Mouse (Mus musculus): ENCODE measurements around the gene Zbp1. TPM values are rescaled to one million over a fixed set of nuclear protein-coding genes. Genes with fewer than 3 reads are reported as not detected.

Zbp1 gene
- total RNA-seq (2021), result under 1 TPM; 0.31 to 0.44 TPM
- long read RNA-seq, experiment 1, result 0 reads
- long read RNA-seq, experiment 2, result 0 reads

DNA sequence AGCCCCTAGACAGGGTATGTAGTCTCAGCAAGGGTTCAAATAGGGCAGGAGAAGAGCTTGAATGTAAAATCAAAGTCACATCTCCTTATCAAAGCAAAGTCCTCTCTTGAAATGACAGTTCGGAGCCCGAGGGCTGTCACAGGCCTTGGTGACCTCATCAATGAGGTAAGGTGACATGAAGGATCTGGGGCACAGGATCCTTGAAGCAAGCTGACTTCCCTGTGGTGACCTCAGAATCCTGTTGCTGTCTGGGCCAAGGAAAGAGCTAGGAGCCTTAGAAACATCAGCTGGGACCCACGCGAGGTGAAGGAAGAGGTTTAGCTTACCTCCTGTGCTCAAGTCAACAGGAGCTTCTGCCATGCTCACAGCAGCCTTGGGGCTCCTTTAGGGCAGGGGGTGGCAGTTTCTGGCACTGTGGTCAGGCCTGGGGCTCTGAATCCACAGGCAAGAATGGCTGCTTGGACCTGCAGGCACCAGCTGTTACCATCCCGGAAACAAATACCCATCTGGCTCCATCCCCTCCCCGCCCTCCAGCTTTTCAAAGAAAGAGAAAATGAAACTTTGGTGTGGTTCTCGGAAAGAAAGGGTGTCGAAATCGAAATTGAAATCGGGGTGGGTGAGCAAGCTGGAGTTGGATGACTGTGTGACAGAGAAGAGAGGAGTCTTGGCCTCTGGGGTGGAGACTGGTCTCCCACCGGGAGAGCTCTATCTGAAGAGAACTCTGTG, at the start of gene Zbp1:
Gene Zbp1 (minus strand): TSS at position 508 of the 726 bp plus-strand sequence.
- no peak for DNase-seq

DNA sequence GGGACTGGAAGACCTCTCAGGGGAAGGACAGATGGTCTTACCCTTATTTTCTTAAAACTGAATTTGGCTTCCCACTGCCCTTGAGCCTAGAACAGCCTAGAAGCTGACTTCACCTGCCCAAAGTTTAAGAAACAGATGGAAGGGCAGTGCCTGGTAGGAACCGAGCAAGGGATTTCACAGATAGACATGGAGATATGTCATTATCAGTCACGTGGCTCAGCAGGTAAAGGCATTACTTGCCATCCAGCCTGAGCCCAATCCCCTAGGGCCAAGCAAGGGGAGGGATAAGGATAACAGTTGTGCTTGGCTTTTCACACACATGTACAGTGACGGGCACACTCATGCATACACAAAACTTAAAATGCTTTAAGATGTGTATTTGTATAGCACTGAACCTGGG, 48.8 kb upstream of the Zbp1 start:
- no peak for DNase-seq
- intact Hi-C loops (cut with DNase I), result no loop called here

More for the DNA sequence above, at the start of gene Zbp1:
- intact Hi-C loops (cut with DNase I), result loop anchor here (1.0 kb wide), 1 partner anchor 328 kb away; no protein-coding TSS in a partner anchor

DNA sequence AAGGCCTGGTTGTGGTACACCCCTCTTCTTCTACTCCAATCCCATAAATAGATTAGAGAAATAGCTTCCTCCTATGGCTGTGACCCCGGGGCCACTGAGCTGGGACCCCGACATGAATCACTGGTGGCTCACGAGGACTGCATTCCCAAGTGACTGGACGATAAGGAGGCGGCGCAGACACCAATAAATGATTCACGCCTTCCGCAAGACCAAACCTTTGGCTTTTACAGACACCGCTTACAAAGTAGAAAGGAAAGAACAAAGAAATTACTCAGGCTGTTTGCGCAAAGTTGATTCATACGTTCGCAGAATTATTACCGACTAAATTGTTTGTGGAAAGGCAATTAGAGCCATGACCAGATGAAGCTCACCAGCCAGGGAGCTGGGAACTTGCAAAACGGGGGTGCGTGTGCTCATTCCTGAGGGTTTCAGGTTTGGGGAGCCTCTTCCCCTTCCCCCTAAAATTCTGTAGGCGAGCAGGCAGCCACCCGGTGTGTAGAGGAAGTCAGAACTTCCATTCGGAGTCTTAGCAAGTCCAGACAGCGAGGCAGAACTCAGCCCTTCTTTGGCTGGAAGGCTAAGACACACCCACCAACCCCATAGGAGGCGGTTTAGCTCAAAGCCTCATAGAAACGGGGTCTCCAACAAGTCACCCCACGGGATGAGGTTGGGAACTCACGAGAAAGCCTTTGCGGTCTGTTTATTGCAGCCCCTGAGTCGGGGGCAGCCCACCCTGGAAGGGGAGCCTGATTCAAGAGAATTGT, 47.8 kb upstream of the Zbp1 start:
- intact Hi-C loops (cut with DNase I), result no loop called here
- DNase-seq, result no peak

DNA sequence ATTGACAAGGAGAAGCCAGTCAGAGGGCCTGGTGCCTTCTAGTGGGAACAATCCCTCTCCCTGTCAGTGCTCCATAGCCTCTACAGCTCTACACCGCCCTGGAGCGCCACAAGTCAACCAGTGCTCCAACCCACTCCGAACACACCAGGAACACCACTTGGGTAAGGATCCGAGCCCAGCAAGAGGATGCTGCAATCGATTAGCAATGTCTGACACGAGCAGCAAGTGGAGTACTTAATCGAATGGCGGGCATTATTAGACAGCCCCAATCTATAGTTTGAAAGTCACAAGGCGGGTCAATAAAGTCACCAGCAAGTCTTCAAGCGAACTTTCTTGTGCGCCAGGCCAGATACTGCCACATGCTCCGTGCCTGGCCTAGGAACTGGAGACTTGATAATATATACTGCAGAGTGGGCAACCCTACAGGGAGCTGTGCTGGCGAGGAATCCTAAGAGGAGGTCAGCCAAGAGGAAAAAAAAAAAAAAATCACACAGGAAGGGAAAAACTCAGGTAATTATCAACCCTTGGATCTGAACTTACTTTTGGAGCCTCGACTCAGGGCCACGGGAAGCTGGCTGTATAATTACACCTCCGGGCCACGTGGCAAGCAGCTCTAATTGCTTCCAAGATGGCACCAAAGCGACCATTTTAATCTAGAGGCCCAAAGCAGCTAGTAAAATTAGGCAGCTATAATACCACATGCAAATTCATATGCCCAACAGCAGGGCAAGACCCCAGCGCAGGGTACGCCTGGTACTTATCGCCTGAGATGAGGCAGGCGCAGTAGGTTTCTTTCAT, 46.9 kb upstream of the Zbp1 start:
- DNase-seq, result no peak
- intact Hi-C loops (cut with DNase I), result no loop called here

DNA sequence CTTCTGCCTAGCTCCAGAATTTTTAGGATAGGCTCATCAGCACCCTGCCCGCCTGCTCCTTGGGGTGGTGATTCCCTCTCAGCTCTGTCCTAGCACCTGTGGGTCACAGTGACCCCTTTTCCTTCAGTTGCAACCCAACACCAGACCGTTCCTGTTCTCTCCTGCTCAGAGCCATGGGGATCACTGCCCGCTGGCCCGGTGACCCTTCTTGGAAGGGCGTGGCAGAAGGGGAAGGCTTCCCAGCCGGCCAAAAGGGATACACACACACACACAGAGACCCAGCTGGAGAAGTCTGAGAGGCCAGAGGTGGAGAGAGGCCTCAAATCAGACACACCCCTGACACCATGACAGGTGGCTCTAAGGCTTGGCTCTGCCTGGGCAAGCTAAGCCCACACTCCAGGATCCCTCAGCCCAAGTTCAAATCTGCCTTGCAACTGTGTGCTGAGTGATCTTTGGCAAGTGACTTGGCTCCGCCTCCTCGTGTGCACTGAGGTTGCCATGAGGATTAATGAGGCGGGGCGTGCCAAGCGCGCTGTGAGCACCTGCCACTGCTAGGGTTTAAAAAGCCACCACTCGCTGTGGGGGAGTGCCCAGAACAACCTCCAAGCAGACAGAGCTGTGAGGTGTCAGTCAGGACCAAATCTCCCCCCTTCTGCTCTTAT, 45.9 kb upstream of the Zbp1 start:
- DNase-seq, result no peak
- intact Hi-C loops (cut with DNase I), result no loop called here

DNA sequence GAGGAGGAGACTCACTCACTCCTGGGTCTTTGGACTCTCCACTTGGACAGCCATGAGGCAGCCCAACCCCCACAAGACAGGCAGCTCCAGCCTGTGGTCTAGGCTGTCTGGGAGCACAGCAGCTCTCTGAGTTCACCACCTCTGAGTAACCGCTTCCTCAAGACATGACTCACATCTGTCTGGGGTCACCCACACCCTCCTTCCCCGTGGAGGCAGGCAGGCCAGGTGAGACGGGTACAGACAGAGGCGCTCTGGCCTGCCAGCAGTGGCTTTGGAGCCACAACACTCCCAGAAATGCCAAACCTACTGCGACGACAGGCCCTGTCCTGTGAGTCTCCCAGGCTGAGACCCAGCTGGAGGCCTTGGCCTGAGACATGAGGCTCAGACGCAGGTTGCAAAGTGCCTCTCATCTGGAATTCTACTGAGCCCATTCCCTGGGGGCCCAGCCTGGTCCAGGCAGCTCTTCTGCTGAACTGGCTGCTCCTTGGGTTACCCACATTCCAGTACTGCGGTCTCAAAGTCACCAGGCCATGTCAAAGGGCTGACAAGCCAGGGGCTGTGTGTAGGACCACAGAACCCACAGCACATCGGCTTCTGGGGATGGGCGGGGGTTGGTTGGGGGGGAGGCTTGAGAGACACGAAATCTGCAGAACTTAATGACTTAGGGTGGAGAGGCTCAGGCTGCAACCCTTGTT, 45.1 kb upstream of the Zbp1 start:
- intact Hi-C loops (cut with DNase I), result no loop called here
- no peak for DNase-seq

DNA sequence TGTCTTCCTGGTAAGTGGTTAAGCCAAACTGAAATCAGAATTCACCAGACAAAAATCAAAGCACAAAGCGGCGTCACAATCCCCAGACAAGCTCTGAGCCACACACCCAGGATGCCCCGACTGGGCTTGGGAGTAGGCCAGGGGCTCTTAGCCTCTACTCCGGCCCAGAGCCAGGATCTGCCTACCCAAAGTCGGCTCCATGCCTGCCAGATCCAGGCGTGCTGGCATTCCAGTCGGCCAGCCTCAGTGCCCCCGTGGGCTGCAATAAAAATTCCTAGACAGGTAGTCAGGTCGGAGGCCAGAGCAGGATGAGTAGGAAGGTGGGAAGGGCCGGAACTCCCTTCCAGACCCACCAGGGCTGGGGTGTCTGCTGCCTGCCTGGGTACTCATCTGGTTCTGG, 42.8 kb upstream of the Zbp1 start:
- DNase-seq, result peak; percentile 60 to 79

DNA sequence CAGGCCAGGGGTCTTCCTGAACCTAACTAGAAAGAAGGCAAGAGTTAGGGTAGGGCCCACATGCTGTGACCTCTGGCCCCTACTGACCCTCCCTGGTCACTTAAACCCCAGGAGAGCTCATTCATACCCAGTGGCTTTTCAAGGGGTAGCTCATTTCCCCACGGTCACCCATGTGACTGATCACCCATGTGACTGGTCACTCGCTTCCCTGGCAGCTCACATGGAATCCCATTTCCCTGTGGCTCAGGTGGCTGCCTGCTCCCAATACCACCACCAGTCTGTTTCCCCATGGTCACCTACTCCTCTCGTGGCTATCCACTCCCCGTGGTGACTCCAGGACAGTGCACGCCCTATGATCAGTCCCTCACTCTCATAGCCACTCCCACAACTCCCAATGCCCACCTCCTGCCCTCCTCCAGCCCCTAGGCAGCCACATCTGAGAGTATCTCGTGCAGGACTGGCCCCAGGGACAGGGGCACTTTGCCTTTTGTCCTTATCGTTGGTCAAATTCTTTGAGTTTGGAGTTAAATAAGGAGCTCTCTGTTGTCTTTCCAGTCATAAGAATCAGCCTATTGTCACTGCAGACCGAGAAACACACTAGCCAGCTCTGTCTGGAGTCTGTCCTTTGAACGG, 39.9 kb upstream of the Zbp1 start:
- no peak for DNase-seq
- intact Hi-C loops (cut with DNase I), result no loop called here

More for the DNA sequence above, 42.8 kb upstream of the Zbp1 start:
- intact Hi-C loops (cut with DNase I), result loop anchor here (2.0 kb wide), 1 partner anchor 13 kb away; no protein-coding TSS in a partner anchor

DNA sequence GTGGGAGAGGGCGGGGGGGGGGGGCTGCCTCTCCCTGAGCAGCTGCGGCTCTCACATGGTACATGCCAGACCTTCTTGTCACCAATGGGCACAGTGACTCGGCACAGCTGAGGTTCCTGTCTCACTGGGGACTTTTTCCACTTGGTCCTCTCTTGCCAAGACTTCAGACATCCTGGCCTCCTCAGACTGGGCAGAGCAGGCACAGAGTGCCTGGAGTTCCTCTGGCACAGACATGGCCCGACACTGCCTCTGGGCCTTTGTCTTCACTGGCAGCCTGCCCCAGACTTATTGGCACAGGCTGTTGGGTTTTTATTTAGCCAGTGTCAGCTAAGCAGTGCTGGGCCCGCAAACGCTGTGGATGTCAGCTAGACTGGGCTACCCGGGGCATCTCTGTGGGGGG, 38.9 kb upstream of the Zbp1 start:
- peak; percentile 80 to 86 for DNase-seq
- intact Hi-C loops (cut with DNase I), result no loop called here

DNA sequence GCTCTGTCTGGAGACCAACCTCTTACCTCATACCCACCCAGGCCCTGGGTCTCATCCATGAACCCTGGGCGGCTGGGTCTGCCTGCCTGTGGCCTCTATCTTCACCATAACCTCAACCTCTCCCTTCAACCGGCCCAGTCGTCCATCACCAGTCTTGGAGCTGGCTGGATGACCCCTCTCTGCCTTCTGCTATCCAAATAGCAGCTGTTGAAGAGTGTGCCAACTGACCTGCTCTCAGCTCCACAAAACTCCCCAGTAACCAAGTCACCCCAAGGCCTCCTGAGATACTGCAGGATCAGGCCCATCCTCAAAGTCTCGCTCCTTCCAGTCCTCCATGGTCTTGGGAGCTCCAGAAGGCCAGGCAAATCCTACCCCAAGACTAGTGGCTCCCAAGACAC, 37.8 kb upstream of the Zbp1 start:
- intact Hi-C loops (cut with DNase I), result no loop called here
- no peak for DNase-seq

DNA sequence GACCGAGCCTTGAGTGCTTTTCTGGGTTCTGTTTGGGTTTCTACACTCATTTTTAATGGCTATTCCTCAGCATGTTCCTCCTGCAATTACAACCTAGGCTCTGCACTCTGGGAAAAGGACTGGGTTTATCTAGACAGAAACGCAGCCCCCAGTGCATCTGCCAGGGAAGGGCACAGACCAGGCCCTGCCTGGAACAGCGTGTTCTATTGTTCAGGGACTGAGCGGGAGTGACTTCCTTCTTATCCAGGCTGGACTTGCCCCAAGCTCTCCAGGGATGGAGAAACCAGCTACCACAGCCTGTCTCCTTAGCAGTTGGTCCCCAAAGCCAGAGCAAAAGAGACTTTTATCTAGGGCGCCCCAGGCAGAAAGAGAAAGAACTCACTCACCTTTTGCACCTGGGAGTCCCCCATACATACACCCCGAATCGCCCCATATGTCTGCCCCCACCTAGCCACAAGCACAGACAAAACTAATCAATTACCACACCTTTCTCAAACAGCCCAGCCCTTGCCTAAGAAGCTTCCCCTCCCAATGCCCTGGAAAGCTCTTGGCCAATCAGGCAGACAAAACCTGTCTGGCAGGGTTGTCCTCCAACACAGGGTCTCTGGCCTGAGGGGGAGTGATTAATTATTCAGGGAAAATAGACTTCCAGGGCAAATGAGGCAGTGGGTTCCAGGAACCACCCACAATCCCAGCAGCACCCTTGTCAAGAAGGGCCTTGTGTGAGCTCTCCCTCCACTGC, 37.3 kb upstream of the Zbp1 start:
- no peak for DNase-seq
- intact Hi-C loops (cut with DNase I), result no loop called here

DNA sequence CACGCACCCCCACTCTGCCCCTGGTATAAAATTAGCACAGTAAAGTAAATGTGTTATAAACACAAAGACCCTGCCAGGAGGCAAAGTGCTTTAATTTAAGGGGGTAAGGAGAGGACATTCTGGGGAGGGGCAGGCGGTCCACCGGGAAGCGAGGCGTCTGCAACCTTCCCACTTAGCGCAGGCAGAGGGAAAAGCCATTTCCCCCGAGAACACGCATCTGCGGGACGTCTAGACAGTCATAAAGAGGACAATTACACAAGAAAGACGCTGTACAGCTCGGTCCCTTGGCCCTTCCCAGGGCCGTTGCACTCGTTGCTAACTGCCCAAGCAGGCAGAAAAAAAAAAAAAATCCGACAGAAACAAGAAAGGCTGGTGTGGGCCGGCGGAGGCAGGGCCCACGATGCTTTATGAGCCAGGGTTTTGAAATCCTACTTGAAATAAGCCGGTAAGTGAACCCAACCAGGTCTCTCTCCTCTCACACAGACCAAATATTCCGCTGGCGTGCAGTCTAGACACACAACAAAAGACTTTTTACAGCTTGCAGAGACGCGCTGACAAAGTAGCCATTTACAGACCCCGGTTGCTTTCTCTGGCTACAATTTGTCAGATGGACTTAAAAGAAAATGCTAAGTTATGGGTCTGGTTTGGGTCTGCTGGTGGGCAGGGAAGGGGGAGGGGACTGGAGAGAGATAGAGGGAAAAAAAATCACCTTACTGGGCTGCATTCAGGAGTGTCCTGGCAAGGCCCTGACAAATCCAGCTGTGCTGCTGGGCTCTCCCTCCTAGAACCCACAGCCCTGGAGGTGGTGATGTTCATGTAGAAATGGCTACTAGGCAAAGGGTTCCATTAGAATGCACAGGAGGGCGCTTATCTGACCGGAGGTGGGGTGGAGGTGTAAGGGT, 35.3 kb upstream of the Zbp1 start:
- no peak for DNase-seq
- intact Hi-C loops (cut with DNase I), result no loop called here

DNA sequence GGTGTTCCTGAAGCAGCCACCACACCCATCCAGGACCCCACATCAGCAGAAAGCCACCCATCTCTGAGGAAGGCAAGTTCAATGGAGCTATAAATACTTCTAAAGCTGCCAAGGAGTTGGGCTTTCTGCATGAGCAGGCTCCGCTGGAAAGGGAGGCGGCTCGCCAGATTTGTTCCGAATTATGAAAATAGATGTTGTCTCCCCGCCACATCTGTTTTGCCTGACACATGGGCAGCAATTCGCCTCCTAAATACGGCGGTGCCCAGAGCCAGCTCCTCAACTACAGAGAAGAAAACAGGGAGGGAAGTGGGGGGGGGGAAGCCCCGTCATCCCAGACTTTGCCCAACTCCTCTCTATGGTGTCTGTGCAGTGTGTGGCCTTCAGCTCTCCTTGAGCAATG, 33.0 kb upstream of the Zbp1 start:
- DNase-seq, result no peak
- intact Hi-C loops (cut with DNase I), result no loop called here

DNA sequence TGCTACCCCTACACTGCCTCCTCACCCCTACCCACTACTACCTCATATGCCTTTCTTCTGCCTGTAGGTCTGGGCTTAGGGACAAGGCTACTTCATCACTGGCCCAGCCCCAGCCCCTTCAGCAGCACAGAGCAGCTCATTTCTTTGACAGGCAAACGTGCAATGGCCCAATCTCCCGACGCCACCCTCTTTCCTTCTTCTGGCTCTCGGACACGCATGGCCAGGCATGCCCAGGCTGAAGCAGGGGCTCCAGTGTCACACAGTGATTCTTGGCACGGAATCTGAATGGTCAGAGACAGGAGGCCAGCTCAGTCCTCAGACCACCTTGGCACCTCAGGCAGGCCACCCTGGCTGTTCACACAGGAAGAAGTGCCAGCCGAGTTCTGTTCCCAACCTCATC, 32.4 kb upstream of the Zbp1 start:
- intact Hi-C loops (cut with DNase I), result no loop called here
- DNase-seq, result peak in 1 of 2 experiments; percentile 44

DNA sequence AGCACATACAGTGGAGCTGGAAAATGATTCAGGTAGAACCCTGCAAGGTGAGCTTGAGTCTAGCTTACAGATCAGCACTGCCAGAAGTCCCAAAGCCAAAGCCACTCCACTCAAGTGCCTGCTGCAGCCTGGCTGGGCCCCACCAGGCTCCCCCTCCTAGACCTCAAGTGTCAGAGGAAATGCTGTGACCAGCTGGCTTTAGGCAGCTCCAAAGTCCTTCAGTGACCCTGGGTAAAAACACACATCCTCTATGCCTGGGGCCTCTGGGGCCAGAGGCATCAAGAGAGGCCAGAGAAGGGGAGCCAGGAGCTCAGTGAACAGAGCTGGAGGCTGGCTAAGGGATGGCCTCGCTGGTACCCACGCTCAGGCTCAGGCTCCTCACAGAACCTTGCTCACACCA, 31.7 kb upstream of the Zbp1 start:
- intact Hi-C loops (cut with DNase I), result no loop called here
- DNase-seq, result peak; percentile 24 to 51

DNA sequence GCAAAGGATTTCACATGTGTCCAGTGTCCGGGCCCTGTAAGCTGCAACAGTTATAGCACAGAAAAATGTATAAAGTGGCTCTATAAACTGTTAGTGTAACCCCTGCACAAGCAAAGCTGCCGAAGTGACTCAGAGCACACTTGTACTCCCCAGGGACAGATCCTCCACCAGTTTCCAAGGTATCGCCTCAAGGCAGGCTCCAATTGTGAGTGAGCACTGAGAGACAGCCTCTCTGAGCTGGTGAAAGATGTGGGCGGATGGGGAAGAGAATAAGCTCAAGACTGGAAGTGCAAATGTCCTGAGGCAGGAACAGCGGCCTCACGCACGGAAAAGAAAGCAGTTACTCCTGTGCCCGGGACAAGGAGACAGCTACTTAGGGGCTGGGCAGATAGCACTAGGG, 31.2 kb upstream of the Zbp1 start:
- intact Hi-C loops (cut with DNase I), result no loop called here
- no peak for DNase-seq

DNA sequence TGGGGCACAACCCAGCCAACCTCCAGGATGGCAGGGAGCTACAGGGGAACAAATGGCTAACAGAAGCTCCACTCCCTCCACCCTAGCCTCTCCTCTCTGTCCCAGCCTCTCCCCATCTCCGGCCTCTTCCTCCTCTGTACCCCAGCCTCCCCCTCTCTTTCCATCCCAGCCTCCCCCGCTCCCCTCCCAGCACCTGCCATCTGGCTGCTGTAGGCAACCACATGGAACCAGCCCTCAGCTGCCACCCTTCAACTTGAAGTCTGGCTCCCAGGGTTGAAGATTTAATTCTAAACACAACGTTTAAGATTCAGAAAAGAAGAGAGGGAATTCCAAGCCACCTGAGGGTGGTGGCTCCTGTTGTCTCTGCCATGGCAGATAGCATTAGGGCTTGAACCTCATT, 30.7 kb upstream of the Zbp1 start:
- DNase-seq, result no peak
- intact Hi-C loops (cut with DNase I), result no loop called here

DNA sequence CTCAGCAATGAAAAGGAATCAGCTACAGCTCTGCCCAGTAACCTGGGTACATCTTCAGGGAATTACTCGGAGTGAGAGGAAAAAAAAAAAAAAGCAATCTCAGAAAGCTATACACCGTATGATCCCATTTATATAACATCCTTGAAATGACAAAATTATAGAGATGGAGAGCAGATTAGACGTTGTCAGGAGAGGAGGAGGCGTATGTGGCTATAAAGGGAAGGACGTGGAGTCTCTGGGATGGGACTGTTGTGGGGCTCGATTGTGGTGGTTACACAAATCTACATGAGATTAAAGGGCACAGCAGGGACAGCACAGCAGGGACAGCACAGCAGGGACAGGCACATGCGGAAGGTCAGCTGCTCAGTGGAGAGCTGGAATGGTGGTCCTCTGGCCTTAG, 30.1 kb upstream of the Zbp1 start:
- intact Hi-C loops (cut with DNase I), result no loop called here

More for the DNA sequence above, 30.1 kb upstream of the Zbp1 start:
- no peak for DNase-seq

Measured in heart, postnatal 14 days (tissue).